Mouse (Mus musculus) urinary bladder, adult 18-20 months (tissue): ENCODE data around the gene Neurl1b.

Experiments
- DNase-seq, 2 experiments: peaks; one replicate each; pipeline ENCODE4 v3.0.0; 2022; ENCODE audit warnings: low spot score in 2 of 2, mixed read lengths in 2 of 2

Neurl1b gene

GRCm38 (mm10) chr17:26452371-26452972, 37.8 kb downstream of the Neurl1b start:
- peak in 1 of 2 experiments; percentile 39 for DNase-seq

GRCm38 (mm10) chr17:26457506-26457905, 42.9 kb downstream of the Neurl1b start:
- DNase-seq: no peak

- DNase-seq: no peak
These were observed 43.4 kb downstream of the Neurl1b start for GRCm38 (mm10) chr17:26458049-26458448.

GRCm38 (mm10) chr17:26462634-26463170, 48.1 kb downstream of the Neurl1b start:
- DNase-seq: peak; percentile 52 to 65

- DNase-seq: no peak
These were observed 48.8 kb downstream of the Neurl1b start for GRCm38 (mm10) chr17:26463432-26463831.

GRCm38 (mm10) chr17:26463984-26464383, 49.4 kb downstream of the Neurl1b start:
- no peak for DNase-seq

- no peak for DNase-seq
These were observed 49.9 kb downstream of the Neurl1b start for GRCm38 (mm10) chr17:26464481-26464880.

- DNase-seq: no peak
These were observed 50.3 kb downstream of the Neurl1b start for GRCm38 (mm10) chr17:26464972-26465371.

- peak; percentile 50 to 64 for DNase-seq
These were observed 52.1 kb downstream of the Neurl1b start for GRCm38 (mm10) chr17:26466741-26467150.

GRCm38 (mm10) chr17:26467619-26468018, 53.0 kb downstream of the Neurl1b start:
- no peak for DNase-seq

- no peak for DNase-seq
These were observed 53.7 kb downstream of the Neurl1b start for GRCm38 (mm10) chr17:26468102-26468894.

- no peak for DNase-seq
These were observed 62.2 kb downstream of the Neurl1b start for GRCm38 (mm10) chr17:26476871-26477270.

GRCm38 (mm10) chr17:26478672-26479071, 64.0 kb downstream of the Neurl1b start:
- no peak for DNase-seq

GRCm38 (mm10) chr17:26479619-26480018, 65.0 kb downstream of the Neurl1b start:
- DNase-seq: no peak

- DNase-seq: no peak
These were observed 66.3 kb downstream of the Neurl1b start for GRCm38 (mm10) chr17:26480956-26481355.

GRCm38 (mm10) chr17:26484626-26485421, 70.2 kb downstream of the Neurl1b start:
- no peak for DNase-seq

GRCm38 (mm10) chr17:26487266-26487665, 72.6 kb downstream of the Neurl1b start:
- no peak for DNase-seq

GRCm38 (mm10) chr17:26487917-26488316, 73.3 kb downstream of the Neurl1b start:
- DNase-seq: no peak

- no peak for DNase-seq
These were observed 74.2 kb downstream of the Neurl1b start for GRCm38 (mm10) chr17:26488711-26489403.

GRCm38 (mm10) chr17:26490072-26490471, 75.4 kb downstream of the Neurl1b start:
- DNase-seq: no peak

- no peak for DNase-seq
These were observed 76.3 kb downstream of the Neurl1b start for GRCm38 (mm10) chr17:26490910-26491309.
